ENCODE assay signal across 8 mouse cellular contexts in the genomic region with DNA sequence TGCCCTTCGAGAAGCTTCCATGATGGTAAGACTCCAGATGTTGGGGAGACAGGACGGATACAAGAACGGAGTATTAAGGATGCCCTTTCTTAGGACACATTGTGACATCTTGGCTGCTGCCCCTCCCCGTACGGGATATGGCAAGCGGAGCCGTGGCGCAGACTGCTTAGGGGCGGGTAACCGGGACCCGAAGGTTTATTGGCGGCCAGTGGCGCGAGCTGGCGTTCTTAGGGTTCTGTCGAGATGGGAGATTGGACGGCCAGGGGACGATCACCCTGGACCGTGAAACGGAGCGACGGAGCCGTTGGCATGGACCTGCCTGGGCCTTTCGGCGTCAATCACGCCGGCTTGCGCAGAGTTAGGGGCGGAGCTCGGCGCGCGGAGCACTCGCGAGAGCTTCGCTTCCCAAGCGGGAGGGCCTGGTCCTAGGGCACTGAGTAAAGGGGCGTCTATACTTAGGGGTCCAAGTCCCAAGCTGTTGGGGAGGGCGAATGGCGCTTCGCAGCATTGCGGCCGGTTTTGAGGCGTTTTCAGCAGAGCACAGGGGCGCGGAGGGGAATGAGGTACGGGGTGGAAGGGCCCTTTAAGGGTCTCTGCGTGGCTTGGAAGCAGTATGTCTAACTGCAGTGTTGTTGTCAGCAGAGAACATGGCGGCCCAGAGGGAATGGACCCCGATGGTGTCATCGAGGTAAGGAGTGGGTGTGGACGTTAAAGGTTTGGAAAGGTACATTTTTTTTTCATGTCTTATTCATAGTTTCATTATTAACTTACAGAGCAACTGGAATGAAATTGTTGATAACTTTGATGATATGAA. TPM values are rescaled to one million over a fixed set of nuclear protein-coding genes. Genes with fewer than 3 reads are reported as not detected.
DNase-seq lines count a peak whose midpoint lies in the region; ATAC-seq and TF ChIP-seq lines count a peak whose summit lies in the region.

No protein-coding gene starts in this region.

- no peak for TF ChIP-seq EP300 in heart, postnatal 0 days (IDR thresholded peaks at IDR 0.05; ENCODE audit: low read depth)

- H3K9ac ChIP-seq in forebrain, embryonic 13.5 days, result peak overlapping the region; percentile 100
- peak overlapping the region; percentile 100 for H3K9ac ChIP-seq in heart, postnatal 0 days (replicated peaks; ENCODE audit: low read depth, low read length)
- H3K9ac ChIP-seq in liver, embryonic 16.5 days (ENCODE audit: low read depth, low read length), result peak overlapping the region; percentile 97
- H3K9ac ChIP-seq in neural tube, embryonic 13.5 days, result peak overlapping the region; percentile 99

- peak overlapping the region; percentile 98 for H3K4me3 ChIP-seq in forebrain, embryonic 13.5 days
- H3K4me3 ChIP-seq in heart, postnatal 0 days (ENCODE audit: low read depth, low read length), result peak overlapping the region; percentile 95
- H3K4me3 ChIP-seq in liver, embryonic 16.5 days (ENCODE audit: low read depth, low read length), result peak overlapping the region; percentile 94
- peak overlapping the region; percentile 77 for H3K4me3 ChIP-seq in neural tube, embryonic 13.5 days

- peak overlapping the region; percentile 94 for H3K27ac ChIP-seq in forebrain, embryonic 13.5 days
- peak overlapping the region; percentile 99 for H3K27ac ChIP-seq in heart, postnatal 0 days (ENCODE audit: low read depth)
- H3K27ac ChIP-seq in liver, embryonic 16.5 days (ENCODE audit: low read length), result peak overlapping the region; percentile 96
- peak overlapping the region; percentile 98 for H3K27ac ChIP-seq in neural tube, embryonic 13.5 days (replicated peaks)

- H3K9me3 ChIP-seq in forebrain, embryonic 13.5 days (replicated peaks), result no peaks in the 10 kb centered on the region
- H3K9me3 ChIP-seq in heart, postnatal 0 days (replicated peaks; ENCODE audit: control insufficient read depth, low read length), result no peaks in the 10 kb centered on the region
- H3K9me3 ChIP-seq in liver, embryonic 16.5 days (replicated peaks; ENCODE audit: control insufficient read depth, low read length), result no peaks in the 10 kb centered on the region
- H3K9me3 ChIP-seq in neural tube, embryonic 13.5 days, result no peaks in the 10 kb centered on the region

- peaks cover 43% of the 10 kb centered on the region for H3K36me3 ChIP-seq in forebrain, embryonic 13.5 days (ENCODE audit: poor library complexity, severe bottlenecking)
- H3K36me3 ChIP-seq in heart, postnatal 0 days (replicated peaks; ENCODE audit: control insufficient read depth, insufficient read depth, low read length), result peaks cover 46% of the 10 kb centered on the region
- peaks cover 40% of the 10 kb centered on the region for H3K36me3 ChIP-seq in liver, embryonic 16.5 days (ENCODE audit: control insufficient read depth, insufficient read depth)
- H3K36me3 ChIP-seq in neural tube, embryonic 13.5 days, result peaks cover 43% of the 10 kb centered on the region

- H3K4me2 ChIP-seq in forebrain, embryonic 13.5 days, result peak overlapping the region; percentile 87
- peak overlapping the region; percentile 84 for H3K4me2 ChIP-seq in heart, postnatal 0 days (ENCODE audit: low read depth, low read length)
- peak overlapping the region; percentile 85 for H3K4me2 ChIP-seq in liver, embryonic 16.5 days (ENCODE audit: low read depth, low read length)
- peak overlapping the region; percentile 93 for H3K4me2 ChIP-seq in neural tube, embryonic 13.5 days

- peak; percentile 65 to 77 for DNase-seq in CD8-positive naive resting alpha-beta T cell, adult 2 months (ENCODE audit: low read depth in 2 of 2, low spot score in 2 of 2)
- DNase-seq in heart, postnatal 0 days (ENCODE audit: low spot score), result peak; percentile 85
- DNase-seq in kidney, postnatal 4 days, result peak; percentile 88 to 93
- peak; percentile 72 for DNase-seq in telencephalon, adult 2 months (ENCODE audit: low read depth, low spot score)

- ATAC-seq in cerebellum, adult (ENCODE audit: insufficient number of reproducible peaks, low FRiP score, low TSS enrichment), result peak; percentile 83
- peak; percentile 93 for ATAC-seq in forebrain, embryonic 13.5 days
- peak; percentile 89 for ATAC-seq in heart, postnatal 0 days (ENCODE audit: insufficient read depth, low read depth)
- ATAC-seq in liver, embryonic 16.5 days (ENCODE audit: low read depth), result peak; percentile 71
- peak; percentile 95 for ATAC-seq in neural tube, embryonic 13.5 days (ENCODE audit: low read depth)

- H3K27me3 ChIP-seq in forebrain, embryonic 13.5 days, result no peaks in the 10 kb centered on the region
- H3K27me3 ChIP-seq in heart, postnatal 0 days (ENCODE audit: control insufficient read depth, insufficient read depth, low read length), result no peaks in the 10 kb centered on the region
- H3K27me3 ChIP-seq in liver, embryonic 16.5 days (ENCODE audit: control insufficient read depth, insufficient read depth, low read depth, low read length), result no peaks in the 10 kb centered on the region
- H3K27me3 ChIP-seq in neural tube, embryonic 13.5 days, result no peaks in the 10 kb centered on the region

- peaks cover 33% of the 10 kb centered on the region for H3K4me1 ChIP-seq in forebrain, embryonic 13.5 days
- H3K4me1 ChIP-seq in heart, postnatal 0 days (ENCODE audit: control insufficient read depth, insufficient read depth), result peaks cover 21% of the 10 kb centered on the region
- peaks cover 15% of the 10 kb centered on the region for H3K4me1 ChIP-seq in liver, embryonic 16.5 days (ENCODE audit: control insufficient read depth, low read depth, low read length)
- H3K4me1 ChIP-seq in neural tube, embryonic 13.5 days (replicated peaks), result peaks cover 48% of the 10 kb centered on the region

- under 1% methylated on average over 52 of the region's 52 CpGs for WGBS in forebrain, embryonic 13.5 days
- under 1% methylated on average over 52 of the region's 52 CpGs for WGBS in heart, postnatal 0 days
- WGBS in liver, embryonic 16.5 days (ENCODE audit: insufficient replicate concordance), result under 1% methylated on average over 52 of the region's 52 CpGs
- WGBS in neural tube, embryonic 13.5 days, result under 1% methylated on average over 52 of the region's 52 CpGs

- no peak for TF ChIP-seq CTCF in heart, postnatal 0 days (IDR thresholded peaks at IDR 0.05; ENCODE audit: low read depth)

RNA-seq across cellular contexts. Expression of a gene that starts 0.9 kb away (rescaled TPM):
- 229 and 252 TPM in 2 replicates for polyA plus RNA-seq in forebrain, embryonic 13.5 days (2015; fragmentation: Nextera tagmentation; extraction: Ambion mirVana)
- total RNA-seq in heart, postnatal 0 days (2014; rRNA removed; ENCODE audit: low replicate concordance), result 229 and 270 TPM in 2 replicates
- 97.3 and 106 TPM in 2 replicates for polyA plus RNA-seq in heart, postnatal 0 days (2015; fragmentation: Nextera tagmentation; extraction: Ambion mirVana)
- polyA plus RNA-seq in liver, embryonic 16.5 days (2015; fragmentation: Nextera tagmentation; extraction: Ambion mirVana), result 57.0 and 58.0 TPM in 2 replicates
- 333 and 342 TPM in 2 replicates for polyA plus RNA-seq in neural tube, embryonic 13.5 days (2015; fragmentation: Nextera tagmentation; extraction: Ambion mirVana)

RNA-seq across cellular contexts. Expression of a gene that starts 19.4 kb away (rescaled TPM):
- 150 and 164 TPM in 2 replicates for polyA plus RNA-seq in forebrain, embryonic 13.5 days (2015; fragmentation: Nextera tagmentation; extraction: Ambion mirVana)
- total RNA-seq in heart, postnatal 0 days (2014; rRNA removed; ENCODE audit: low replicate concordance), result 16.8 and 27.9 TPM in 2 replicates
- polyA plus RNA-seq in heart, postnatal 0 days (2015; fragmentation: Nextera tagmentation; extraction: Ambion mirVana), result 38.1 and 40.6 TPM in 2 replicates
- 104 and 124 TPM in 2 replicates for polyA plus RNA-seq in liver, embryonic 16.5 days (2015; fragmentation: Nextera tagmentation; extraction: Ambion mirVana)
- 47.1 and 49.7 TPM in 2 replicates for polyA plus RNA-seq in neural tube, embryonic 13.5 days (2015; fragmentation: Nextera tagmentation; extraction: Ambion mirVana)

RNA-seq across cellular contexts. Expression of a gene that starts 38.2 kb away (rescaled TPM):
- not detected in 2 replicates for polyA plus RNA-seq in forebrain, embryonic 13.5 days (2015; fragmentation: Nextera tagmentation; extraction: Ambion mirVana)
- 0.73 TPM in 1 of 2 replicates, not detected in the other for total RNA-seq in heart, postnatal 0 days (2014; rRNA removed; ENCODE audit: low replicate concordance)
- 0.20 and 1.0 TPM in 2 replicates for polyA plus RNA-seq in heart, postnatal 0 days (2015; fragmentation: Nextera tagmentation; extraction: Ambion mirVana)
- polyA plus RNA-seq in liver, embryonic 16.5 days (2015; fragmentation: Nextera tagmentation; extraction: Ambion mirVana), result not detected in 2 replicates
- not detected in 2 replicates for polyA plus RNA-seq in neural tube, embryonic 13.5 days (2015; fragmentation: Nextera tagmentation; extraction: Ambion mirVana)

RNA-seq across cellular contexts. Expression of a gene that starts 50.5 kb away (rescaled TPM):
- polyA plus RNA-seq in forebrain, embryonic 13.5 days (2015; fragmentation: Nextera tagmentation; extraction: Ambion mirVana), result 0.69 TPM in 1 of 2 replicates, not detected in the other
- total RNA-seq in heart, postnatal 0 days (2014; rRNA removed; ENCODE audit: low replicate concordance), result 0.46 and 1.3 TPM in 2 replicates
- 0.18 and 0.26 TPM in 2 replicates for polyA plus RNA-seq in heart, postnatal 0 days (2015; fragmentation: Nextera tagmentation; extraction: Ambion mirVana)
- 1,254 and 1,294 TPM in 2 replicates for polyA plus RNA-seq in liver, embryonic 16.5 days (2015; fragmentation: Nextera tagmentation; extraction: Ambion mirVana)
- 0.29 TPM in 1 of 2 replicates, not detected in the other for polyA plus RNA-seq in neural tube, embryonic 13.5 days (2015; fragmentation: Nextera tagmentation; extraction: Ambion mirVana)

Comparison
In these comparisons a context has a peak if more than half of its experiments do, and no peak if none do; other contexts are left out.
1. Peak in every context shown above with its lines: DNase-seq, ATAC-seq, H3K4me3 ChIP-seq and H3K27ac ChIP-seq.